Mouse (Mus musculus) CH12.LX (cell line): ENCODE results near the gene Ly6g6e. TPM values are rescaled to one million over a fixed set of nuclear protein-coding genes. Genes with fewer than 3 reads are reported as not detected.

Experiments used
- DNase-seq: peaks from one replicate; pipeline ENCODE4 v3.0.0-alpha.2; 2013; ENCODE audit errors: extremely low read depth
- H3K27ac ChIP-seq: 2 replicates; pipeline ENCODE4 v1.5.1; 2012; ENCODE audit warnings: low read depth, mild to moderate bottlenecking, control low read depth, moderate library complexity; ENCODE audit not compliant: insufficient read depth
- H3K27me3 ChIP-seq: replicated peaks from 2 replicates; pipeline ENCODE3; 2012; ENCODE audit warnings: inconsistent platforms
- H3K36me3 ChIP-seq, 2 experiments: replicated peaks in 1 of 2; 2 replicates each; pipeline versions ENCODE3 to v1.6.1; 2012; ENCODE audit warnings: inconsistent platforms in 1 of 2, low read length in 1 of 2, mild to moderate bottlenecking in 1 of 2, mixed read lengths in 1 of 2, moderate library complexity in 1 of 2; ENCODE audit not compliant: control insufficient read depth in 1 of 2, insufficient read depth in 1 of 2
- H3K4me1 ChIP-seq, 2 experiments: 2 replicates each; pipeline ENCODE4 v1.6.1; 2012; ENCODE audit warnings: inconsistent platforms in 1 of 2, moderate library complexity in 1 of 2; ENCODE audit not compliant: insufficient read depth in 2 of 2, control insufficient read depth in 1 of 2
- H3K4me2 ChIP-seq: 2 replicates; pipeline ENCODE4 v1.6.1; 2012; ENCODE audit warnings: low read depth, mild to moderate bottlenecking, control low read depth; ENCODE audit not compliant: poor library complexity, insufficient read depth, severe bottlenecking
- H3K4me3 ChIP-seq, 3 experiments: fragments of 150-350 bp in 1 of 3; sonication (generic) in 1 of 3; replicated peaks in 1 of 3; 2 replicates each; pipeline versions ENCODE3 to v1.5.1; 2011 to 2012; ENCODE audit warnings: low read depth in 2 of 3, low read length in 2 of 3, mild to moderate bottlenecking in 2 of 3, moderate library complexity in 2 of 3, control low read depth in 1 of 3, improper control_type of control experiment in 1 of 3, inconsistent platforms in 1 of 3, mixed read lengths in 1 of 3; ENCODE audit not compliant: poor library complexity in 1 of 3
- H3K79me2 ChIP-seq: replicated peaks from 2 replicates; pipeline ENCODE4 v1.6.1; 2012; ENCODE audit warnings: mild to moderate bottlenecking, moderate library complexity; ENCODE audit not compliant: control insufficient read depth, poor library complexity, insufficient read depth, severe bottlenecking; ENCODE audit errors: extremely low read depth
- H3K9ac ChIP-seq: 2 replicates; pipeline ENCODE4 v1.6.1; 2012; ENCODE audit warnings: low read depth, mild to moderate bottlenecking, control low read depth, moderate library complexity; ENCODE audit not compliant: insufficient read depth
- H3K9me3 ChIP-seq: replicated peaks from 2 replicates; pipeline ENCODE3; 2012; ENCODE audit warnings: low read length, inconsistent platforms, mixed read lengths
- E2F4 ChIP-seq: IDR thresholded peaks from 2 replicates; pipeline ENCODE4 v1.6.1; 2011; ENCODE audit warnings: low read depth, low read length, improper control_type of control experiment; ENCODE audit not compliant: insufficient replicate concordance
- ETS1 ChIP-seq: conservative IDR thresholded peaks from 2 replicates; pipeline ENCODE4 v1.6.1; 2012; ENCODE audit warnings: low read depth, mild to moderate bottlenecking, inconsistent platforms, low read length, improper control_type of control experiment, moderate library complexity
- IRF4 ChIP-seq: IDR thresholded peaks from 2 replicates; pipeline ENCODE4 v1.6.1; 2014; ENCODE audit warnings: low read depth, mild to moderate bottlenecking, inconsistent platforms, low read length, improper control_type of control experiment
- JUND ChIP-seq: conservative IDR thresholded peaks from 2 replicates; pipeline ENCODE4 v1.6.1; 2011; ENCODE audit warnings: low read depth, low read length, improper control_type of control experiment
- MAZ ChIP-seq: IDR thresholded peaks from 2 replicates; pipeline ENCODE4 v1.6.1; 2012; ENCODE audit warnings: low read depth, mild to moderate bottlenecking, inconsistent platforms, low read length, improper control_type of control experiment, moderate library complexity
- MXI1 ChIP-seq: IDR thresholded peaks from 2 replicates; pipeline ENCODE4 v1.6.1; 2011; ENCODE audit warnings: mild to moderate bottlenecking, low read depth, low read length, improper control_type of control experiment
- MYC ChIP-seq: IDR thresholded peaks from 2 replicates; pipeline ENCODE4 v1.6.1; 2011; ENCODE audit warnings: low read depth, mild to moderate bottlenecking, improper control_type of control experiment, low read length
- POLR2AphosphoS2 ChIP-seq: IDR thresholded peaks from 2 replicates; pipeline ENCODE4 v1.6.1; 2011; ENCODE audit warnings: low read depth, low read length, improper control_type of control experiment
- RAD21 ChIP-seq: IDR thresholded peaks from 2 replicates; pipeline ENCODE4 v1.6.1; 2011; ENCODE audit warnings: low read depth, mild to moderate bottlenecking, low read length, improper control_type of control experiment, moderate library complexity
- RCOR1 ChIP-seq: conservative IDR thresholded peaks from 2 replicates; pipeline ENCODE4 v1.6.1; 2012; ENCODE audit warnings: low read depth, mild to moderate bottlenecking, inconsistent platforms, low read length, improper control_type of control experiment
- SIN3A ChIP-seq: IDR thresholded peaks from 2 replicates; pipeline ENCODE4 v1.6.1; 2012; ENCODE audit warnings: low read length, improper control_type of control experiment, inconsistent platforms
- SMC3 ChIP-seq: IDR thresholded peaks from 2 replicates; pipeline ENCODE4 v1.6.1; 2011; ENCODE audit warnings: low read depth, low read length, improper control_type of control experiment
- ZC3H11A ChIP-seq: IDR thresholded peaks from 2 replicates; pipeline ENCODE4 v1.6.1; 2012; ENCODE audit warnings: low read depth, mild to moderate bottlenecking, inconsistent platforms, low read length, improper control_type of control experiment
- ZKSCAN1 ChIP-seq: IDR thresholded peaks from 2 replicates; pipeline ENCODE4 v1.6.1; 2012; ENCODE audit warnings: low read depth, inconsistent platforms, low read length, improper control_type of control experiment, borderline replicate concordance
- ZMIZ1 ChIP-seq: IDR thresholded peaks from 2 replicates; pipeline ENCODE4 v1.6.1; 2012; ENCODE audit warnings: low read depth, mild to moderate bottlenecking, inconsistent platforms, low read length, improper control_type of control experiment
- ZNF384 ChIP-seq: IDR thresholded peaks from 2 replicates; pipeline ENCODE4 v1.6.1; 2012; ENCODE audit warnings: low read depth, low read length, improper control_type of control experiment, inconsistent platforms
- dilution Hi-C: fragments of 300-500 bp; cut with MboI; formaldehyde crosslinking; loops from 2 replicates; pipeline ENCODE4 v1.14.3; 2020; ENCODE audit warnings: low sequenced_read_pairs; ENCODE audit not compliant: extremely low pct_unique_long_range_greater_than_20kb, extremely low pct_ligation_motif_present
- in situ Hi-C: fragments of 300-500 bp; cut with MboI; formaldehyde crosslinking; loops from 3 replicates; pipeline ENCODE4 v1.14.3; 2019; ENCODE audit warnings: low sequenced_read_pairs, low pct_ligation_motif_present, low pct_unique_long_range_greater_than_20kb, mixed read lengths
- polyA plus RNA-seq: library from polyadenylated mRNA; unstranded; fragments of >175 nt; gene quantifications from 2 replicates; pipeline ENCODE4 v1.2.1, GENCODE M21; 2012; ENCODE audit warnings: low read depth; ENCODE audit not compliant: insufficient read length
- total RNA-seq, 2 experiments: library from RNA; depleted of rRNA; stranded (reverse); fragments of 300-350 nt in 1 of 2; fragments of >200 nt in 1 of 2; gene quantifications; 2 replicates each; pipeline ENCODE4 v1.2.3; 2012 to 2014

The Ly6g6e gene
- total and polyA plus RNA-seq, 3 experiments: not detected

DNA sequence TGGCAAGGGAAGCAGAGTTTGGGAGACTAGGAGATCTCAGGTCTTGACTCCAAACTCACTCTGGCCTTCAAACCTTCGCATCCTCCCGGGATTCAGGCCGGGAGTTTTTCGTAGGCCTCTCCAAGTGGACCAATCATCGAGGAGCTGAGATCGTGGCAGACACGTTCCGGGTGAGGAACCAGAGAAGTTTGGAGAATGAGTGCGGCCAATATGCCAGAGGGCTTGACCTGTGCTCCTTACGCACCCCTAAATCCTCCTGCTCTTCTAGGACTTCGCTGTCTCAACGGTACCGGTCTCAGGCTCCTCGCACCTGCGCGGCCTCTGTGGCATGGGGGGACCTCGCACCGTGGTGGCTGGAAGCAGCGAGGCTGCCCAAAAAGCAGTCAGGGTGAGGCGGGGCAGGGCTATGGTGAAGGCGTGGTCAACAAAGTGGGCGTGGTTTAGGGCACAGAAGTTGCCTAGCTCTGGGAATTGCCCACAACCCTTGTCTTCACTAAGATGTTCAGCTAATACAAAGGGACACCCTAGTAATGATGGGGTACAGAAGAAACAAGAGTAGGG, 15.9 kb upstream of the Ly6g6e start:
- peak; percentile 14 for DNase-seq
- H3K9me3 ChIP-seq: no peaks in the 10 kb centered on the region
- no peak overlapping the region for H3K9ac ChIP-seq
- dilution Hi-C loops (no loop called here), in situ Hi-C loops (no loop called here)
- no peak overlapping the region for H3K4me2 ChIP-seq
- no peak overlapping the region for H3K27ac ChIP-seq
- peaks cover 47 to 83% of the 10 kb centered on the region in 2 experiments for H3K36me3 ChIP-seq
- peaks cover 2 to 4% of the 10 kb centered on the region in 2 experiments; a peak in 3 of 4 replicates for H3K4me1 ChIP-seq
- H3K4me3 ChIP-seq: no peak overlapping the region
- H3K27me3 ChIP-seq: no peaks in the 10 kb centered on the region
- TF ChIP-seq SMC3 (no peak), SIN3A (no peak), JUND (no peak), MAZ (no peak)
- no peaks in the 10 kb centered on the region for H3K79me2 ChIP-seq

DNA sequence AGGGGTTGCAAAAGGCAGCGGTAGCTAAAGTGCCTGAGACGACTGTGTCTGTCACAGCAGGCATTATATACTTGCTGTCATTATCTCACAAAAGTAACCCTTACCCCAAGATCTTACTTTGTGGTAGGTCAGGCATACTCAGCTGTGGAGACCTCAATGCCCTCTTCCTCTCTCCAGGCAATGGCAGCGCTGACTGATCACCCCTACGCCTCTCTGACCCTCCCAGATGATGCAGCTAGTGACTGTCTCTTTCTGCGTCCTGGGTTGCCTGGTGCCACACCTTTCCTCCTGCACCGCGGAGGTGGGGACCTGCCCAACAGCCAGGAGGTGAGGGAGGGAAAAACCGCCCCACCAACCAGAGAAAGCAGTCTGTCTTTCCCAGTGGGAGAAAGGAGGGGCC, 15.4 kb upstream of the Ly6g6e start:
- dilution Hi-C loops: no loop called here
- TF ChIP-seq MYC (no peak), RAD21 (no peak), E2F4 (no peak), RCOR1 (no peak), SMC3 (no peak), ETS1 (no peak), ZC3H11A (no peak), MXI1 (no peak), MAZ (no peak), ZKSCAN1 (no peak), ZMIZ1 (no peak), POLR2AphosphoS2 (no peak), ZNF384 (no peak), IRF4 (no peak)
- TF ChIP-seq, all 38 proteins: peak for 0
- H3K79me2 ChIP-seq: no peaks in the 10 kb centered on the region
- DNase-seq: no peak
- H3K27ac ChIP-seq: no peak overlapping the region
- H3K9me3 ChIP-seq: no peaks in the 10 kb centered on the region
- peaks cover 42 to 78% of the 10 kb centered on the region in 2 experiments for H3K36me3 ChIP-seq
- H3K27me3 ChIP-seq: no peaks in the 10 kb centered on the region
- in situ Hi-C loops: no loop called here
- no peak overlapping the region for H3K9ac ChIP-seq
- no peak overlapping the region for H3K4me2 ChIP-seq
- H3K4me1 ChIP-seq: peaks cover 0 to 2% of the 10 kb centered on the region in 2 experiments; a peak in 2 of 4 replicates
- no peak overlapping the region for H3K4me3 ChIP-seq
